11 mouse cellular contexts compared by ENCODE assay signal in the genomic region with DNA sequence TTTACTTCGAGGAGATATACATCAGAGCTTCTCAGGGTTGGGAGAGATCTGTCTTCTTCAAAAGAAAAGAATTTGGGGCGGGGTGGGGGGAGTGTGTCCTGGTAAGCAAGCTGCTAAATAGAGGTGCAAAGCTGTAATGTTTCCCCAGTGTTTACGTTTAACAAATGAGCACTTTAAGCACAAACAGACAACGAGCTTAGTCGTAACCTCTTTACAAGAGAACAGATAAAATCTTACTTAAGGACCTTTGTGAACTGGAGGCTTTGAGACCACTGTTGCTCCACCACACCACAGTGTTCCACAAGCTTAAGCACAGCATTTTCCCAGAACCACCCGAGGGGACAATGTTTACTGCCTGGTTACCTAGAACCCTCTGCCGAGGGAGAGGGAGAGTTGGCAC. TPM values are rescaled to one million over a fixed set of nuclear protein-coding genes. Genes with fewer than 3 reads are reported as not detected.
DNase-seq lines count a peak whose midpoint lies in the region; ATAC-seq lines count a peak whose summit lies in the region.
"Had no signal": no experiment of that assay in that cellular context is flagged by ENCODE, and none has a peak within 500 bp of the region (broad histone marks: within the 10 kb centered on the region; RNA-seq: fewer than 3 reads in every experiment).

No protein-coding gene starts in this region.

- peaks cover 15% of the 10 kb centered on the region for H3K27me3 ChIP-seq in heart, embryonic 16.5 days (ENCODE audit: control insufficient read depth, insufficient read depth, low read length)
- no peaks in the 10 kb centered on the region for H3K27me3 ChIP-seq in embryonic facial prominence, embryonic 12.5 days
- no peaks in the 10 kb centered on the region; the same call in 1 of the 2 replicates for H3K27me3 ChIP-seq in hindbrain, embryonic 12.5 days
- H3K27me3 ChIP-seq in midbrain, embryonic 15.5 days (replicated peaks) = no peaks in the 10 kb centered on the region

- H3K9me3 ChIP-seq in heart, embryonic 16.5 days (replicated peaks; ENCODE audit: control insufficient read depth, low read length) = no peaks in the 10 kb centered on the region
- H3K9me3 ChIP-seq in embryonic facial prominence, embryonic 12.5 days = 0 out of 2 replicates have a peak, but pooled peaks cover under 1% of the 10 kb centered on the region
- no peaks in the 10 kb centered on the region for H3K9me3 ChIP-seq in hindbrain, embryonic 12.5 days (replicated peaks)
- H3K9me3 ChIP-seq in midbrain, embryonic 15.5 days = no peaks in the 10 kb centered on the region
- H3K9me3 ChIP-seq: G1E had no signal

- no peaks in the 10 kb centered on the region for H3K36me3 ChIP-seq in heart, embryonic 16.5 days (ENCODE audit: control insufficient read depth, insufficient read depth)
- H3K36me3 ChIP-seq in embryonic facial prominence, embryonic 12.5 days = peaks cover 3% of the 10 kb centered on the region
- peaks cover 1% of the 10 kb centered on the region for H3K36me3 ChIP-seq in hindbrain, embryonic 12.5 days
- H3K36me3 ChIP-seq in midbrain, embryonic 15.5 days (replicated peaks) = no peaks in the 10 kb centered on the region
- H3K36me3 ChIP-seq: G1E had no signal

- H3K27ac ChIP-seq in heart, embryonic 16.5 days (ENCODE audit: low read length) = peak overlapping the region; percentile 91
- H3K27ac ChIP-seq in embryonic facial prominence, embryonic 12.5 days = peak overlapping the region; percentile 99
- H3K27ac ChIP-seq in hindbrain, embryonic 12.5 days = peak overlapping the region; percentile 95
- H3K27ac ChIP-seq in midbrain, embryonic 15.5 days = peak overlapping the region; percentile 85

- no peak for ATAC-seq in heart, embryonic 16.5 days (replicated peaks; ENCODE audit: extremely low read depth, insufficient read depth, low FRiP score)
- ATAC-seq in embryonic facial prominence, embryonic 12.5 days (ENCODE audit: insufficient number of reproducible peaks, insufficient read depth, low FRiP score, low TSS enrichment) = no peak
- ATAC-seq in hindbrain, embryonic 12.5 days (ENCODE audit: low FRiP score) = no peak
- ATAC-seq in midbrain, embryonic 15.5 days (replicated peaks) = no peak

- peak overlapping the region; percentile 88 for H3K9ac ChIP-seq in heart, embryonic 16.5 days (ENCODE audit: low read length)
- H3K9ac ChIP-seq in embryonic facial prominence, embryonic 12.5 days = peak overlapping the region; percentile 84
- peak overlapping the region; percentile 78 for H3K9ac ChIP-seq in hindbrain, embryonic 12.5 days
- H3K9ac ChIP-seq in midbrain, embryonic 15.5 days = peak overlapping the region; percentile 64; the same call in 1 of the 2 replicates

- 42% methylated on average over 7 of the region's 7 CpGs for WGBS in heart, embryonic 16.5 days
- 12% methylated on average over 7 of the region's 7 CpGs for WGBS in embryonic facial prominence, embryonic 12.5 days
- WGBS in hindbrain, embryonic 12.5 days = 15% methylated on average over 7 of the region's 7 CpGs
- WGBS in midbrain, embryonic 15.5 days = 17% methylated on average over 7 of the region's 7 CpGs

- no peak for DNase-seq in heart, postnatal 36 days
- DNase-seq in left cerebral cortex, adult 11 months (ENCODE audit: low spot score) = no peak
- no peak for DNase-seq in right cerebral cortex, postnatal 25 days
- no peak for DNase-seq in kidney, adult 8-10 months
- DNase-seq: thymus, postnatal 36 days had no signal

- H3K4me3 ChIP-seq in heart, embryonic 16.5 days (ENCODE audit: low read length) = peak overlapping the region; percentile 65
- peak overlapping the region; percentile 51 for H3K4me3 ChIP-seq in embryonic facial prominence, embryonic 12.5 days
- peak overlapping the region; percentile 55 for H3K4me3 ChIP-seq in hindbrain, embryonic 12.5 days
- peak overlapping the region; percentile 51 for H3K4me3 ChIP-seq in midbrain, embryonic 15.5 days

- H3K4me1 ChIP-seq in heart, embryonic 16.5 days (ENCODE audit: control insufficient read depth, insufficient read depth, low read length) = peaks cover 21% of the 10 kb centered on the region
- H3K4me1 ChIP-seq in embryonic facial prominence, embryonic 12.5 days = peaks cover 30% of the 10 kb centered on the region
- H3K4me1 ChIP-seq in hindbrain, embryonic 12.5 days = peaks cover 45% of the 10 kb centered on the region
- H3K4me1 ChIP-seq in midbrain, embryonic 15.5 days = peaks cover 41% of the 10 kb centered on the region

- peak overlapping the region; percentile 97 for H3K4me2 ChIP-seq in heart, embryonic 16.5 days (ENCODE audit: low read depth, low read length)
- peak overlapping the region; percentile 71 for H3K4me2 ChIP-seq in embryonic facial prominence, embryonic 12.5 days (replicated peaks)
- H3K4me2 ChIP-seq in hindbrain, embryonic 12.5 days (replicated peaks) = peak overlapping the region; percentile 91
- peak overlapping the region; percentile 85 for H3K4me2 ChIP-seq in midbrain, embryonic 15.5 days

- intact Hi-C loops in heart, postnatal 36 days (cut with DNase I) = no loop called here

RNA-seq across cellular contexts. Expression of gene Efs, which starts 1.4 kb away (rescaled TPM):
- 13.4 and 14.4 TPM in 2 replicates for polyA plus RNA-seq in heart, embryonic 16.5 days (2015; fragmentation: Nextera tagmentation; extraction: Ambion mirVana)
- total RNA-seq in heart, postnatal 36 days (2021) = 1 to 10 TPM; 2.5 to 2.8 TPM
- polyA plus RNA-seq in embryonic facial prominence, embryonic 12.5 days (2016; fragmentation: Nextera tagmentation; extraction: Ambion mirVana) = 49.0 and 49.3 TPM in 2 replicates
- 28.4 and 32.9 TPM in 2 replicates for polyA plus RNA-seq in hindbrain, embryonic 12.5 days (2016; fragmentation: Nextera tagmentation; extraction: Ambion mirVana)
- 15.0 and 16.9 TPM in 2 replicates for polyA plus RNA-seq in midbrain, embryonic 15.5 days (2015; fragmentation: Nextera tagmentation; extraction: Ambion mirVana)
- total RNA-seq: G1E; granulocyte monocyte progenitor cell, adult 5-6 weeks had no signal
- polyA plus RNA-seq: G1E had no signal

RNA-seq across cellular contexts. Expression of gene Il25, which starts 5.2 kb away (rescaled TPM):
- not detected in 2 replicates for polyA plus RNA-seq in heart, embryonic 16.5 days (2015; fragmentation: Nextera tagmentation; extraction: Ambion mirVana)
- not detected for total RNA-seq in heart, postnatal 36 days (2021)
- polyA plus RNA-seq in embryonic facial prominence, embryonic 12.5 days (2016; fragmentation: Nextera tagmentation; extraction: Ambion mirVana) = 0.15 TPM in 1 of 2 replicates, not detected in the other
- polyA plus RNA-seq in hindbrain, embryonic 12.5 days (2016; fragmentation: Nextera tagmentation; extraction: Ambion mirVana) = not detected in 2 replicates
- polyA plus RNA-seq in midbrain, embryonic 15.5 days (2015; fragmentation: Nextera tagmentation; extraction: Ambion mirVana) = 0.48 TPM in 1 of 2 replicates, not detected in the other
- total RNA-seq: G1E; granulocyte monocyte progenitor cell, adult 5-6 weeks had no signal
- polyA plus RNA-seq: G1E had no signal

RNA-seq across cellular contexts. Expression of gene Cmtm5, which starts 8.8 kb away (rescaled TPM):
- 0.86 and 1.3 TPM in 2 replicates for polyA plus RNA-seq in heart, embryonic 16.5 days (2015; fragmentation: Nextera tagmentation; extraction: Ambion mirVana)
- total RNA-seq in heart, postnatal 36 days (2021) = under 1 TPM in 1 of 2 experiments, not detected in 1; 0.46 TPM
- polyA plus RNA-seq in embryonic facial prominence, embryonic 12.5 days (2016; fragmentation: Nextera tagmentation; extraction: Ambion mirVana) = 6.2 and 9.5 TPM in 2 replicates
- polyA plus RNA-seq in hindbrain, embryonic 12.5 days (2016; fragmentation: Nextera tagmentation; extraction: Ambion mirVana) = 5.2 and 6.3 TPM in 2 replicates
- polyA plus RNA-seq in midbrain, embryonic 15.5 days (2015; fragmentation: Nextera tagmentation; extraction: Ambion mirVana) = 6.5 and 7.2 TPM in 2 replicates
- total RNA-seq: G1E; granulocyte monocyte progenitor cell, adult 5-6 weeks had no signal
- polyA plus RNA-seq: G1E had no signal

RNA-seq across cellular contexts. Expression of gene Slc22a17, which starts 14.4 kb away (rescaled TPM):
- 27.2 and 31.9 TPM in 2 replicates for polyA plus RNA-seq in heart, embryonic 16.5 days (2015; fragmentation: Nextera tagmentation; extraction: Ambion mirVana)
- 1 to 10 TPM; 2.0 to 2.7 TPM for total RNA-seq in heart, postnatal 36 days (2021)
- 114 and 122 TPM in 2 replicates for polyA plus RNA-seq in embryonic facial prominence, embryonic 12.5 days (2016; fragmentation: Nextera tagmentation; extraction: Ambion mirVana)
- 135 and 137 TPM in 2 replicates for polyA plus RNA-seq in hindbrain, embryonic 12.5 days (2016; fragmentation: Nextera tagmentation; extraction: Ambion mirVana)
- 229 and 248 TPM in 2 replicates for polyA plus RNA-seq in midbrain, embryonic 15.5 days (2015; fragmentation: Nextera tagmentation; extraction: Ambion mirVana)

RNA-seq across cellular contexts. Expression of gene Pabpn1, which starts 35.0 kb away (rescaled TPM):
- 61.9 and 68.4 TPM in 2 replicates for polyA plus RNA-seq in heart, embryonic 16.5 days (2015; fragmentation: Nextera tagmentation; extraction: Ambion mirVana)
- total RNA-seq in heart, postnatal 36 days (2021) = 10 to 100 TPM; 45.8 to 51.0 TPM
- 199 and 201 TPM in 2 replicates for polyA plus RNA-seq in embryonic facial prominence, embryonic 12.5 days (2016; fragmentation: Nextera tagmentation; extraction: Ambion mirVana)
- 200 and 201 TPM in 2 replicates for polyA plus RNA-seq in hindbrain, embryonic 12.5 days (2016; fragmentation: Nextera tagmentation; extraction: Ambion mirVana)
- polyA plus RNA-seq in midbrain, embryonic 15.5 days (2015; fragmentation: Nextera tagmentation; extraction: Ambion mirVana) = 183 and 192 TPM in 2 replicates
